Mouse (Mus musculus) olfactory bulb, adult 2 months (tissue): ENCODE measurements around the gene Odf4. TPM values are rescaled to one million over a fixed set of nuclear protein-coding genes. Genes with fewer than 3 reads are reported as not detected.
A peak's percentile ranks its signal among the peaks of the same experiment; 100 is the strongest.
"Not testable (repeated sequence)": the region's sequence is repeated elsewhere in the genome, so short reads cannot be mapped to it uniquely, and the experiment has no call there.

Experiments used
- H3K27ac ChIP-seq: fragments of 200-500 bp; 2 replicates; pipeline ENCODE4 v1.5.1; 2012; ENCODE audit warnings: low read depth, low read length; ENCODE audit not compliant: insufficient read depth
- H3K4me1 ChIP-seq: fragments of 200-500 bp; 2 replicates; pipeline ENCODE4 v1.6.1; 2012; ENCODE audit warnings: low read length; ENCODE audit not compliant: control insufficient read depth, insufficient read depth
- H3K4me3 ChIP-seq: fragments of 200-500 bp; 2 replicates; pipeline ENCODE4 v1.5.1; 2012; ENCODE audit warnings: mild to moderate bottlenecking, low read depth, low read length, moderate library complexity; ENCODE audit not compliant: insufficient read depth
- CTCF ChIP-seq: fragments of 200-500 bp; IDR thresholded peaks from 2 replicates; pipeline ENCODE4 v1.5.1; 2012; ENCODE audit warnings: low read depth, mild to moderate bottlenecking, low read length, moderate library complexity; ENCODE audit not compliant: insufficient read depth
- POLR2A ChIP-seq: fragments of 200-500 bp; IDR thresholded peaks from 2 replicates; pipeline ENCODE4 v1.6.1; 2012; ENCODE audit warnings: mild to moderate bottlenecking, low read depth, low read length, moderate library complexity; ENCODE audit not compliant: insufficient read depth
- WGBS: fragments of 180-500 bp; shearing (Covaris S2); methylation state at CpG from one replicate; pipeline ENCODE4 v1.1.7; 2018; 5-methylcytosine and 5-hydroxymethylcytosine counted together
- polyA plus RNA-seq: library from polyadenylated mRNA; stranded (reverse); fragments of >200 nt; gene quantifications from 2 replicates; pipeline ENCODE4 v1.2.4, GENCODE M21; 2012; ENCODE audit warnings: low replicate concordance; ENCODE audit not compliant: missing spikeins, insufficient read depth, insufficient read length

Gene Odf4
- polyA plus RNA-seq, 1 experiment, result not detected

DNA sequence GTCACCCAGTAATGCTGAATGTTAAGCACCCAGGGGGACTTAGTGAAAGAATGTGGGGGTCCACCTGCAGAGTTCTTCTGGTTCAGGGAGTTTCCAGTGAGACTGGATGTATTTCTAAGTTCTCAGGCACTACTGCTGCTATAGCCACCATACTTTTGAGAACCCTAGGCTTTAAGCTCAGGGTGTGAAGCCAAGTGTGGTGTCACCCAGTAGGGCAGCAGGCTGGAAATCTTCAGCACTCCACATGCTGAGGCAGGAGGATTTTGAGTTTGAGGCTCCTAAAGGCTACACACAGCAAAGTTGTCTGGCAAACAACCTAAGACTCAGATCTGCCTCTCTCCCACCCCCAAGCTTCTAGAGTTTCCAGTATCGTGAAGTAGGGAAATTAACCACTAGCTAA, 39.7 kb upstream of the Odf4 start:
- Histone ChIP-seq H3K4me3 (no peak overlapping the region), H3K27ac (no peak overlapping the region), H3K4me1 (peaks cover 8% of the 10 kb centered on the region; the same call in 1 of the 2 replicates)
- TF ChIP-seq CTCF (no peak), POLR2A (no peak)
- WGBS, result 11% methylated on average over 1 of the region's 1 CpGs

DNA sequence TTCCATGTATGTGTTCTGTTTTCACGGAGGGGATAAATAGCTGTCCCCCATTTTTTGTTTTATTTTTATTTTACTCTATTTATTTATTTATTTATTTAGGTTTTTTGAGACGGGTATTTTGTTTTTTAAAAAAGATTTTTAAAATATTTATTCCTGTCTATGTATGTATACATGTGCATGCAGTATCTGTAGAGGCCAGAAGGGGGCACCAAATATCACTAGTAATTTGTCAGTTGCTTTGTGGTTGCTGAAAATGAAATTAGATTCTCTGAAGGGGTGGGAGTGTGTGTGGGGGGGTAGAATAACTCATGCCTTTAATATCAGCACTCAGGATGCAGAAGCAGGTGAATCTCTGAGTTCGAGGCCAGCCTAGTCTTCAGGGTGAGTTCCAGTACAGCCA, 39.0 kb upstream of the Odf4 start:
- 30% methylated on average over 3 of the region's 3 CpGs for WGBS
- TF ChIP-seq POLR2A, result no peak
- no peak for TF ChIP-seq CTCF

DNA sequence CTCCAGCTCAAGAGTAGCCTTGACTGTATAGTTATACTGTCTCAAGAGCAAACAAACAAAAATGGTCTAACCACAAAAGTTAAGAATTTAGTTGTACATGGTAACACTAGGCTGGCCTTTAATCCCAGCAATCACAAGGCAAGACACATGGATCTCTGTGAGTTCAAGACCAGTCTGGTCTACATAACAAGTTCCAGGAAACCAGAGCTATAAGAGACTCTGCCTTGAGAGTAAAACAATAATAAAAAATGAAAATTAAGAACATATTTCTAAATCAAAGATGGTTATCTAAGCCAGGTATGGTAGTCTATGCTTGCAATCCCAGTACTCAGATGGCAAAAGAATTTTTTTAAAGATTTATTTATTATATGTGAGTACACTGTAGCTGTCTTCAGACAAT, 38.2 kb upstream of the Odf4 start:
- TF ChIP-seq POLR2A, result no peak
- Histone ChIP-seq H3K4me1 (peaks cover 3% of the 10 kb centered on the region; the same call in 1 of the 2 replicates), H3K4me3 (no peak overlapping the region), H3K27ac (no peak overlapping the region)

More for the DNA sequence above, 39.0 kb upstream of the Odf4 start:
- Histone ChIP-seq H3K27ac (no peak overlapping the region), H3K4me3 (no peak overlapping the region), H3K4me1 (peaks cover 5% of the 10 kb centered on the region; the same call in 1 of the 2 replicates)

DNA sequence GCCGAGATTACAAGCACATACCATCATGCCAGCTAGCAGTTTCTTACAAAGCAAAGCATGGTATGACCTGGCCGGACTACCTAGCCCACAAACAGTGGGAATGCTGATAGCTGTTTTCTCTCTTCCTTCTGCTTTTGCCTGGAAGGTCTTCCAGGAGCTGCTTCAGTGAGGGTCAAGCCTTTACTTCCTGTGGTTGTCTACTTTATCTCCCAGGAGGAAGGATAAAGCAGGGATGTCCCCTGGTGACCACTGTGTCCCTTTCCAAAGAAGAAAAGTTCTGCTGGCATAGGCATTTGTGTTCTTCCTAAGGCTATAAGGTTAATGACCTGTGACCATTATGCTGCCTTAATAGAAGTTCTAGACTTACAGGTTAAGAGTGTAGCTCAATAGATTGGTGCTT, 36.5 kb upstream of the Odf4 start:
- no peak overlapping the region for H3K4me3 ChIP-seq
- 85% methylated on average over 2 of the region's 2 CpGs for WGBS
- no peak overlapping the region for H3K27ac ChIP-seq
- TF ChIP-seq POLR2A, result no peak
- TF ChIP-seq CTCF, result no peak
- H3K4me1 ChIP-seq, result no peaks in the 10 kb centered on the region

DNA sequence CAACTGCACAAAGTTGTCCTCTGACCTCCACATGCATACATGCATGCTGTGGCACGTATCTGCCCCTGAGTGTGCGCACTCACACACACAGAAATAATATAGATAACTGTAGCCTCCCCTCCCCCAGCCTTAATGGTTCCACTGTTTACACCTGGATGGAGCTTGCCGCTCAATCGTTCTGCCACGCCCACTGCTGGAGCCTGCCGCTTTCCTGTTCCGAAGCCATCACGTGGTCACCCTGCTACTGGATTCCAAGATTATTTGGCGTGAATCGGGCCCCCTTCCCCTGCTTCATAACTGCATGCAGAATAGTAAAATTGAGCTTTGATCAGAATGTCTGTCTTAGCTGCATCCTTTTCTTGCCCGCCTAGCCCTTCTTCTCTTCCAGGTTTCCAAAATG, 35.3 kb upstream of the Odf4 start:
- not testable (repeated sequence) for H3K4me3 ChIP-seq, H3K4me1 ChIP-seq, H3K27ac ChIP-seq
- 32% methylated on average over 11 of the region's 11 CpGs for WGBS

DNA sequence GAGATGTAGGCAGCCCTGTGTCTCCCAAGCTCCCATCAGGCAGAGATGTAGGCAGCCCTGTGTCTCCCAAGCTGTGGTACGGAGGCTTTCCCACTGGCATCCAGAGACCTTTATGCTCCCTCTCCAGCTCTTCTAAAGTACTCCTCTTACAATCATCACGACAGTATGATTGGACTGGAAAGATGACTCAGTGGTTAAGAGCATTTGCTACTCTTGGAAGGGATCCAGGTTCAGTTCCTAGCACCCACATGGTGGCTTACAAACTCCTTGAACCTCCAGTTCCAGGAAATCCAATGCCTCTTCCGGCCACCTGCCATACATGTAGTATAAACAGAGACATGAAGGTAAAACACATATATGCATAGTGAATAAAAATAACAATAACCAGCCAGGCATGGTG, 34.7 kb upstream of the Odf4 start:
- H3K27ac ChIP-seq, result no peak overlapping the region
- no peaks in the 10 kb centered on the region for H3K4me1 ChIP-seq
- H3K4me3 ChIP-seq, result no peak overlapping the region
- WGBS, result 63% methylated on average over 3 of the region's 3 CpGs
- no peak for TF ChIP-seq CTCF
- no peak for TF ChIP-seq POLR2A

DNA sequence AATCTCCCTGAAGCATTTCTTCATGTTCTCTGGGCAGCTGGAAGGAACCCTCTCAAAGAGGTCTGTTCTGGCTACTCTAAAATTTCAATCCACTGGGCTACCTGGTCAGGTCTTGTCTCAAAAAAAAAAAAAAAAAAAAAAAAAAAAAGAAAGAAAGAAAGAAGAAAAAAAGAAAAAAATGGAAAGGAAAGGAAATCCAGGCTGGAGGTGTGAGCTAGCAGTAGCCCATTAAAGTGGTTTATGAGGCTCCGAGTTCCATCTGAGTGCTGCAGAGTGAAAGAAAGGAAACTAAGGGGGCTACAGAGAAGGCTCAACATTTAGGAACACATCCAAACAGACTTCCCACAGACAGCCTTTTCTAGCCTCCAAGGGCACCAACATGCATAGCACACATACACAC, 31.1 kb upstream of the Odf4 start:
- no peak overlapping the region for H3K27ac ChIP-seq
- WGBS, result 97% methylated on average over 1 of the region's 1 CpGs
- H3K4me1 ChIP-seq, result peaks cover 14% of the 10 kb centered on the region; the same call in 1 of the 2 replicates
- H3K4me3 ChIP-seq, result no peak overlapping the region
- no peak for TF ChIP-seq CTCF
- TF ChIP-seq POLR2A, result no peak

DNA sequence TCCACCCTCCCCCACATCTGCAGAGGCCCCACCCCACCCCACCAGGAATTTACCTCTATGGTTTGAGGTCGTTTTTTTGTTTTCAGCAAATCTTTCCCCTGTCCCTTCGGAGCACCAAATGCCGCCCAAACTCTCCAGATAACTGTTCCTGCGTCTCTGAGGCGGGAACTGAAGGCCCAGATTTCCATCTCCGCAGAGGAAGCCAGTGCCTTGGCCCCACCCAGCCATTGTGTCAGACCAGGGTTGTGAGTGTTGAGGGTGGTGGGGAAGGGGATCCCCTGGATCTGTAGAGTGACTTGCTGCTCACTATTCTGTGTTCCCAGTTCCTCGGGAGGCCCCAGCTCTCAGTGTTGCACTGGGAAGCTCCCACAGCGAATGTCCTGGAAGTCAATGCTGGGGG, 30.4 kb upstream of the Odf4 start, which contains the start of gene Arhgef15:
Gene Arhgef15, minus strand, starts transcription at position 173 of the 400 bp plus-strand sequence.
- H3K4me3 ChIP-seq, result peak within 1 kb of the TSS; percentile 4; the same call in 1 of the 2 replicates
- peaks cover 14% of the 10 kb centered on the region; the same call in 1 of the 2 replicates for H3K4me1 ChIP-seq
- WGBS, result 70% methylated on average over 8 of the region's 8 CpGs
- TF ChIP-seq CTCF (no peak), POLR2A (no peak)
- H3K27ac ChIP-seq, result no peak within 1 kb of the TSS

DNA sequence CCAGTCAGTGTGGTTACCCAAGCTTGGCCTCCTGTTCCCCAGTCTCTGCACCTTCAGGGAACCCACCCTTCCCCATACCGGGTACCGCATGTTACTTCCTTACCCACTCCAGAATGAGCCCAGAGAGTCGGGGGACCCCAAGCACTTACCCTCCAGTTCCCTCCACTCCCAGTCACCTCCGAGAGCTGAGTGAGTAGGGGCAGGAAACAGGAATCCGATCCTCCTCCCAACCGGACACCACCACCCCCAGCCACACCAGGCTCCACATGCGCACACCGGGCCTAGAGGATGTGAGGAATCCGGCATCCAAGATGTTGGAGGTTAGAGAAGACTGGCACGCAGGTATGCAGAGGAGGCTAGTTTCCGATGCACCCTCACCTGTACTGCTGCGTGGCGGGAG, 29.8 kb upstream of the Odf4 start:
- WGBS, result 62% methylated on average over 13 of the region's 13 CpGs
- H3K4me1 ChIP-seq, result peaks cover 14% of the 10 kb centered on the region; the same call in 1 of the 2 replicates
- H3K27ac ChIP-seq, result no peak overlapping the region
- peak overlapping the region; percentile 4; the same call in 1 of the 2 replicates for H3K4me3 ChIP-seq
- TF ChIP-seq CTCF (no peak), POLR2A (no peak)

DNA sequence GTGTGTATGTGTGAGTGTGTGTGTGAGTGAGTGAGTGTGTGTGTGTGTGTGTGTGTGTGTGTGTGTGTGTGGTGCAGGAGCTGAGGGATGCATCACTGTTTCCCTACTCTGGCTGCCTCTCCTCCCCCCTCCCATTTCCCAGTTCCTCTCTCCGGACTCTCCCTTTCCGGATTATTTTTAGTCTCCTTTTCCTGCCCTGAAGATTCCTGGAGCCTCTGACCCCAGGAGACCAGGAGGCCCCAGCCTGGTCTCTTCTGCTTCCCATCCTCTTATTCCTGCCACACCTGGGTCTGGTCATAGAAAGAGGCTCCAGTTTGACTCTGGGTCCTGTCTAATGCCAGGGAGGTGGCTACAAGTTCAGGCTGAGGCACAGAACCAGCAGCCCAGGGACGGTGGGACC, 29.2 kb upstream of the Odf4 start:
- WGBS, result 35% methylated on average over 3 of the region's 3 CpGs
- no peak overlapping the region for H3K27ac ChIP-seq

More for the DNA sequence above, 29.2 kb upstream of the Odf4 start:
- Histone ChIP-seq H3K4me1 (peaks cover 14% of the 10 kb centered on the region; the same call in 1 of the 2 replicates), H3K4me3 (no peak overlapping the region)
- no peak for TF ChIP-seq CTCF
- no peak for TF ChIP-seq POLR2A
